12 mouse cellular contexts compared by ENCODE assay signal in genomic region chr6:115005351-115005890, GRCm38 (mm10). TPM values are rescaled to one million over a fixed set of nuclear protein-coding genes. Genes with fewer than 3 reads are reported as not detected.
DNase-seq lines count a peak whose midpoint lies in the region; ATAC-seq and TF ChIP-seq lines count a peak whose summit lies in the region.
"Had no signal": no experiment of that assay in that cellular context is flagged by ENCODE, and none has a peak within 500 bp of the region (broad histone marks: within the 10 kb centered on the region; RNA-seq: fewer than 3 reads in every experiment).

No protein-coding gene starts in this region.

- H3K9me3 ChIP-seq in forebrain, embryonic 16.5 days (ENCODE audit: control insufficient read depth, low read length): no peaks in the 10 kb centered on the region
- no peaks in the 10 kb centered on the region for H3K9me3 ChIP-seq in forebrain, embryonic 11.5 days (ENCODE audit: control insufficient read depth, low read length)
- H3K9me3 ChIP-seq: liver, embryonic 15.5 days had no signal

- H3K9ac ChIP-seq in forebrain, embryonic 16.5 days (replicated peaks; ENCODE audit: low read depth, low read length): no peak overlapping the region
- H3K9ac ChIP-seq in forebrain, embryonic 11.5 days (ENCODE audit: low read length): no peak overlapping the region
- H3K9ac ChIP-seq: liver, embryonic 15.5 days had no signal

- no peak for DNase-seq in cerebellum, postnatal 4 days (ENCODE audit: low spot score in 2 of 2)
- DNase-seq in Patski (ENCODE audit: low read depth, low spot score): no peak
- peak; percentile 57 to 76 for DNase-seq in frontal cortex, adult 2 months (ENCODE audit: extremely low spot score in 1 of 2, low spot score in 1 of 2)
- peak; percentile 48 to 53 for DNase-seq in layer of hippocampus, postnatal 36 days
- no peak for DNase-seq in forebrain, embryonic 11.5 days (ENCODE audit: low spot score)
- DNase-seq: B cell, adult 2 months; retina, postnatal 1 day had no signal

- in situ Hi-C loops in Patski (cut with MboI; ENCODE audit: low pct_unique_long_range_greater_than_20kb): loop anchor here (5.0 kb wide), 1 partner anchor 73 kb away; no protein-coding TSS in a partner anchor

- no peak overlapping the region for H3K4me2 ChIP-seq in forebrain, embryonic 16.5 days (ENCODE audit: low read length)
- no peak overlapping the region for H3K4me2 ChIP-seq in forebrain, embryonic 11.5 days (ENCODE audit: low read depth, low read length, severe bottlenecking)
- H3K4me2 ChIP-seq: liver, embryonic 15.5 days had no signal

- CTCF ChIA-PET in Patski (lab: Charles Lee): interaction anchor here (3.0 to 12.0 kb wide), 3 partner anchors 17 to 82 kb away, joined by 16 to 153 read pairs (median 27); no protein-coding TSS in a partner anchor

- peak; percentile 70 for ATAC-seq in cerebellum, adult (ENCODE audit: insufficient number of reproducible peaks, low FRiP score, low TSS enrichment)
- peak; percentile 37 for ATAC-seq in Patski
- ATAC-seq in forebrain, embryonic 16.5 days: no peak
- ATAC-seq in monocyte, adult 5-6 weeks (replicated peaks; ENCODE audit: insufficient number of reproducible peaks, low FRiP score, low TSS enrichment, poor library complexity, severe bottlenecking): no peak
- ATAC-seq in forebrain, embryonic 11.5 days (replicated peaks; ENCODE audit: low FRiP score): no peak

- H3K4me3 ChIP-seq in forebrain, embryonic 16.5 days (replicated peaks; ENCODE audit: low read length): no peak overlapping the region
- H3K4me3 ChIP-seq in forebrain, embryonic 11.5 days (ENCODE audit: low read depth, low read length): no peak overlapping the region
- H3K4me3 ChIP-seq: liver, embryonic 15.5 days had no signal

- H3K36me3 ChIP-seq in forebrain, embryonic 16.5 days (ENCODE audit: control insufficient read depth, insufficient read depth): no peaks in the 10 kb centered on the region
- H3K36me3 ChIP-seq in forebrain, embryonic 11.5 days (ENCODE audit: control insufficient read depth, insufficient read depth, low read length): no peaks in the 10 kb centered on the region; the same call in 1 of the 2 replicates

- H3K4me1 ChIP-seq in forebrain, embryonic 16.5 days (replicated peaks; ENCODE audit: control insufficient read depth, insufficient read depth, low read length): peaks cover 6% of the 10 kb centered on the region; the same call in 1 of the 2 replicates
- no peaks in the 10 kb centered on the region; the same call in 1 of the 2 replicates for H3K4me1 ChIP-seq in forebrain, embryonic 11.5 days (replicated peaks; ENCODE audit: control insufficient read depth, insufficient read depth, low read length)

- no peaks in the 10 kb centered on the region for H3K27me3 ChIP-seq in Patski
- no peaks in the 10 kb centered on the region for H3K27me3 ChIP-seq in forebrain, embryonic 16.5 days (replicated peaks; ENCODE audit: control insufficient read depth, insufficient read depth, low read length)
- H3K27me3 ChIP-seq in forebrain, embryonic 11.5 days (ENCODE audit: control insufficient read depth, insufficient read depth, low read length): no peaks in the 10 kb centered on the region
- H3K27me3 ChIP-seq: liver, embryonic 15.5 days had no signal

- TF ChIP-seq CTCF in Patski (IDR thresholded peaks at IDR 0.05): no peak

- no peak overlapping the region for H3K27ac ChIP-seq in forebrain, embryonic 16.5 days (ENCODE audit: low read length)
- no peak overlapping the region for H3K27ac ChIP-seq in forebrain, embryonic 11.5 days (ENCODE audit: low read depth, low read length)
- H3K27ac ChIP-seq: kidney, postnatal 0 days; liver, embryonic 15.5 days had no signal

- 86% methylated on average over 8 of the region's 8 CpGs for WGBS in forebrain, embryonic 16.5 days
- WGBS in forebrain, embryonic 11.5 days: 85% methylated on average over 8 of the region's 8 CpGs

- POLR2A ChIA-PET in Patski (lab: Charles Lee): interaction anchor here (1.7 kb wide), 1 partner anchor 75 kb away, joined by 5 read pairs; no protein-coding TSS in a partner anchor

RNA-seq across cellular contexts. Expression of gene Tamm41, which starts 32.3 kb away (rescaled TPM):
- polyA plus RNA-seq in Patski (2021): 26.3 TPM
- 20.1 and 20.4 TPM in 2 replicates for polyA plus RNA-seq in frontal cortex, adult 2 months (2012; rRNA removed)
- total RNA-seq in layer of hippocampus, postnatal 36 days (2021): 10 to 100 TPM; 16.2 to 17.3 TPM
- polyA plus RNA-seq in forebrain, embryonic 16.5 days (2015; fragmentation: Nextera tagmentation; extraction: Ambion mirVana): 54.2 and 58.2 TPM in 2 replicates
- 13.4 to 23.4 TPM (median 15.4 TPM) in 3 replicates for total RNA-seq in monocyte, adult 5-6 weeks (2017)
- polyA plus RNA-seq in forebrain, embryonic 11.5 days (2014; fragmentation: Nextera tagmentation; extraction: Ambion mirVana): 79.0 and 84.6 TPM in 2 replicates

RNA-seq across cellular contexts. Expression of gene Vgll4, which starts 35.6 kb away (rescaled TPM):
- polyA plus RNA-seq in Patski (2021): 98.0 TPM
- polyA plus RNA-seq in frontal cortex, adult 2 months (2012; rRNA removed): 33.5 and 37.6 TPM in 2 replicates
- total RNA-seq in layer of hippocampus, postnatal 36 days (2021): 10 to 100 TPM; 43.2 to 48.8 TPM
- polyA plus RNA-seq in forebrain, embryonic 16.5 days (2015; fragmentation: Nextera tagmentation; extraction: Ambion mirVana): 74.3 and 79.0 TPM in 2 replicates
- total RNA-seq in monocyte, adult 5-6 weeks (2017): 67.3 to 111 TPM (median 88.1 TPM) in 3 replicates
- 72.0 and 73.1 TPM in 2 replicates for polyA plus RNA-seq in forebrain, embryonic 11.5 days (2014; fragmentation: Nextera tagmentation; extraction: Ambion mirVana)

Comparison
In these comparisons a context has a peak if more than half of its experiments do, and no peak if none do; other contexts are left out.
1. ATAC-seq: peak in cerebellum, adult (single experiment) and Patski (single experiment); none in forebrain, embryonic 16.5 days (single experiment), monocyte, adult 5-6 weeks (single experiment) and forebrain, embryonic 11.5 days (single experiment).
2. DNase-seq: peak in frontal cortex, adult 2 months (2 of 2) and layer of hippocampus, postnatal 36 days (2 of 2); none in cerebellum, postnatal 4 days (0 of 2), Patski (single experiment) and forebrain, embryonic 11.5 days (single experiment).